Mouse (Mus musculus): ENCODE data around the gene Cfap65.

Cfap65 gene

GRCm38 (mm10) chr1:74900341-74901285 lies 34.8 kb downstream of the Cfap65 start:
- Histone ChIP-seq H3K36me3 (ENCODE audit: control insufficient read depth, insufficient read depth, low read length, poor library complexity, severe bottlenecking) (no peaks in the 10 kb centered on the region), H3K27me3 (ENCODE audit: control insufficient read depth, insufficient read depth, low read length, poor library complexity, severe bottlenecking) (no peaks in the 10 kb centered on the region)
- DNase-seq (ENCODE audit: low read depth, low spot score) = no peak

- H3K36me3 ChIP-seq (ENCODE audit: control insufficient read depth, insufficient read depth, low read length, poor library complexity, severe bottlenecking) = no peaks in the 10 kb centered on the region
- no peaks in the 10 kb centered on the region for H3K27me3 ChIP-seq (ENCODE audit: control insufficient read depth, insufficient read depth, low read length, poor library complexity, severe bottlenecking)
- DNase-seq (ENCODE audit: low read depth, low spot score) = no peak
These were observed 36.6 kb downstream of the Cfap65 start for GRCm38 (mm10) chr1:74898656-74899431.

- Histone ChIP-seq H3K36me3 (ENCODE audit: control insufficient read depth, insufficient read depth, low read length, poor library complexity, severe bottlenecking) (no peaks in the 10 kb centered on the region), H3K27me3 (ENCODE audit: control insufficient read depth, insufficient read depth, low read length, poor library complexity, severe bottlenecking) (no peaks in the 10 kb centered on the region; the same call in 1 of the 2 replicates)
- DNase-seq (ENCODE audit: low read depth, low spot score) = no peak
These were observed 37.4 kb downstream of the Cfap65 start for GRCm38 (mm10) chr1:74897976-74898375.

- DNase-seq (ENCODE audit: low read depth, low spot score) = peak; percentile 64
- no peaks in the 10 kb centered on the region for H3K36me3 ChIP-seq (ENCODE audit: control insufficient read depth, insufficient read depth, low read length, poor library complexity, severe bottlenecking)
- no peaks in the 10 kb centered on the region; the same call in 1 of the 2 replicates for H3K27me3 ChIP-seq (ENCODE audit: control insufficient read depth, insufficient read depth, low read length, poor library complexity, severe bottlenecking)
These were observed 40.4 kb downstream of the Cfap65 start for GRCm38 (mm10) chr1:74894966-74895365.

GRCm38 (mm10) chr1:74893134-74893855 lies 42.1 kb downstream of the Cfap65 start, which contains the start of gene Cryba2:
Gene Cryba2 (minus strand): TSS chr1:74893143.
- H3K27me3 ChIP-seq (ENCODE audit: control insufficient read depth, insufficient read depth, low read length, poor library complexity, severe bottlenecking) = no peaks in the 10 kb centered on the region; the same call in 1 of the 2 replicates
- no peaks in the 10 kb centered on the region for H3K36me3 ChIP-seq (ENCODE audit: control insufficient read depth, insufficient read depth, low read length, poor library complexity, severe bottlenecking)
- DNase-seq (ENCODE audit: low read depth, low spot score) = peak; percentile 29

GRCm38 (mm10) chr1:74892351-74893133 lies 42.9 kb downstream of the Cfap65 start:
- H3K27me3 ChIP-seq (ENCODE audit: control insufficient read depth, insufficient read depth, low read length, poor library complexity, severe bottlenecking) = no peaks in the 10 kb centered on the region; the same call in 1 of the 2 replicates
- H3K36me3 ChIP-seq (ENCODE audit: control insufficient read depth, insufficient read depth, low read length, poor library complexity, severe bottlenecking) = no peaks in the 10 kb centered on the region
- no peak for DNase-seq (ENCODE audit: low read depth, low spot score)

GRCm38 (mm10) chr1:74891513-74891912 lies 43.9 kb downstream of the Cfap65 start:
- Histone ChIP-seq H3K36me3 (ENCODE audit: control insufficient read depth, insufficient read depth, low read length, poor library complexity, severe bottlenecking) (no peaks in the 10 kb centered on the region), H3K27me3 (ENCODE audit: control insufficient read depth, insufficient read depth, low read length, poor library complexity, severe bottlenecking) (no peaks in the 10 kb centered on the region; the same call in 1 of the 2 replicates)
- peak; percentile 23 for DNase-seq (ENCODE audit: low read depth, low spot score)

GRCm38 (mm10) chr1:74885369-74886042 lies 49.9 kb downstream of the Cfap65 start, which contains the start of gene Fev:
Gene Fev (minus strand): TSS chr1:74885419.
- no peaks in the 10 kb centered on the region for H3K36me3 ChIP-seq (ENCODE audit: control insufficient read depth, insufficient read depth, low read length, poor library complexity, severe bottlenecking)

GRCm38 (mm10) chr1:74884196-74885141 lies 50.9 kb downstream of the Cfap65 start:
- Histone ChIP-seq H3K36me3 (ENCODE audit: control insufficient read depth, insufficient read depth, low read length, poor library complexity, severe bottlenecking) (no peaks in the 10 kb centered on the region), H3K27me3 (ENCODE audit: control insufficient read depth, insufficient read depth, low read length, poor library complexity, severe bottlenecking) (no peaks in the 10 kb centered on the region)
- no peak for DNase-seq (ENCODE audit: low read depth, low spot score)

More at GRCm38 (mm10) chr1:74885369-74886042, 49.9 kb downstream of the Cfap65 start, which contains the start of gene Fev:
- no peak for DNase-seq (ENCODE audit: low read depth, low spot score)
- no peaks in the 10 kb centered on the region for H3K27me3 ChIP-seq (ENCODE audit: control insufficient read depth, insufficient read depth, low read length, poor library complexity, severe bottlenecking)

GRCm38 (mm10) chr1:74883441-74883840 lies 52.0 kb downstream of the Cfap65 start:
- Histone ChIP-seq H3K36me3 (ENCODE audit: control insufficient read depth, insufficient read depth, low read length, poor library complexity, severe bottlenecking) (no peaks in the 10 kb centered on the region), H3K27me3 (ENCODE audit: control insufficient read depth, insufficient read depth, low read length, poor library complexity, severe bottlenecking) (no peaks in the 10 kb centered on the region)
- DNase-seq (ENCODE audit: low read depth, low spot score) = no peak

GRCm38 (mm10) chr1:74882828-74883227 lies 52.6 kb downstream of the Cfap65 start:
- Histone ChIP-seq H3K27me3 (ENCODE audit: control insufficient read depth, insufficient read depth, low read length, poor library complexity, severe bottlenecking) (no peaks in the 10 kb centered on the region), H3K36me3 (ENCODE audit: control insufficient read depth, insufficient read depth, low read length, poor library complexity, severe bottlenecking) (no peaks in the 10 kb centered on the region)
- DNase-seq (ENCODE audit: low read depth, low spot score) = no peak

GRCm38 (mm10) chr1:74882055-74882734 lies 53.2 kb downstream of the Cfap65 start:
- Histone ChIP-seq H3K36me3 (ENCODE audit: control insufficient read depth, insufficient read depth, low read length, poor library complexity, severe bottlenecking) (no peaks in the 10 kb centered on the region), H3K27me3 (ENCODE audit: control insufficient read depth, insufficient read depth, low read length, poor library complexity, severe bottlenecking) (no peaks in the 10 kb centered on the region)

More at GRCm38 (mm10) chr1:74882055-74882734, 53.2 kb downstream of the Cfap65 start:
- no peak for DNase-seq (ENCODE audit: low read depth, low spot score)

Measured in splenic B cell, adult 2 months (primary cell).